Mouse (Mus musculus): ENCODE measurements around the gene Phyh. TPM values are rescaled to one million over a fixed set of nuclear protein-coding genes. Genes with fewer than 3 reads are reported as not detected.

The Phyh gene
- polyA plus RNA-seq, 1 experiment, result 39.1 TPM

DNA sequence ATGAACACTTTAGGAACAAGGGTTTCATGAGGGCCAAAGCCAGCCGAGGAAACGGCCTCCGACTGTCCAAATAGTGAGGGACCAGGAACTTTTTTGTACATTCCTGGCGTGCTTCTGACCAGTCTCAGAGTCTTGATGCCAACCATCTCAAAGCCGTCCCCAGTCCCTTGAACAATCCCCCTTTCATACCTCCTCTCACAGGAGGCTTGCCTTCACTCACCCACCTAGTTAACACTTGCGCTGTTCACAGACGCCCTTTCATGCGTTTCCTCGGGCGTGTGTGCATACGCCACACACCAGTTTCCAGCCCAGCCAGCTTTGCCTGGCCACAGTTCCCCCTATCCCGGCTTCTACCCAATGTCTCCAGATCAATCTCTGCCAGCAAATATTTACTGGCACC lies 39.2 kb downstream of the Phyh start:
- TF ChIP-seq CTCF (IDR thresholded peaks at IDR 0.05; ENCODE audit: borderline replicate concordance, control insufficient read depth, extremely low read depth, insufficient read depth, low read length, poor library complexity) (no peak), POLR2A (IDR thresholded peaks at IDR 0.05; ENCODE audit: control insufficient read depth, extremely low read depth, insufficient read depth, low read length, poor library complexity) (no peak)
- Histone ChIP-seq H3K36me3 (ENCODE audit: control insufficient read depth, insufficient read depth, low read length) (no peaks in the 10 kb centered on the region), H3K27ac (ENCODE audit: control insufficient read depth, insufficient read depth, low read length) (no peak overlapping the region), H3K4me1 (replicated peaks; ENCODE audit: control insufficient read depth, insufficient read depth, low read length) (no peaks in the 10 kb centered on the region), H3K27me3 (ENCODE audit: control insufficient read depth, insufficient read depth, low read length) (no peaks in the 10 kb centered on the region), H3K4me3 (ENCODE audit: control insufficient read depth, insufficient read depth, low read length) (no peak overlapping the region)
- WGBS, result 94% methylated on average over 12 of the region's 12 CpGs
- no peak for DNase-seq

- WGBS, result 100% methylated on average over 2 of the region's 2 CpGs
- Histone ChIP-seq H3K4me1 (replicated peaks; ENCODE audit: control insufficient read depth, insufficient read depth, low read length) (no peaks in the 10 kb centered on the region), H3K4me3 (ENCODE audit: control insufficient read depth, insufficient read depth, low read length) (no peak overlapping the region), H3K27me3 (ENCODE audit: control insufficient read depth, insufficient read depth, low read length) (no peaks in the 10 kb centered on the region), H3K36me3 (ENCODE audit: control insufficient read depth, insufficient read depth, low read length) (no peaks in the 10 kb centered on the region), H3K27ac (ENCODE audit: control insufficient read depth, insufficient read depth, low read length) (no peak overlapping the region)
- no peak for TF ChIP-seq POLR2A (IDR thresholded peaks at IDR 0.05; ENCODE audit: control insufficient read depth, extremely low read depth, insufficient read depth, low read length, poor library complexity)
- TF ChIP-seq CTCF (IDR thresholded peaks at IDR 0.05; ENCODE audit: borderline replicate concordance, control insufficient read depth, extremely low read depth, insufficient read depth, low read length, poor library complexity), result no peak
- no peak for DNase-seq
Measured at GRCm38 (mm10) chr2:4967806-4968205, 49.0 kb downstream of the Phyh start.

DNA sequence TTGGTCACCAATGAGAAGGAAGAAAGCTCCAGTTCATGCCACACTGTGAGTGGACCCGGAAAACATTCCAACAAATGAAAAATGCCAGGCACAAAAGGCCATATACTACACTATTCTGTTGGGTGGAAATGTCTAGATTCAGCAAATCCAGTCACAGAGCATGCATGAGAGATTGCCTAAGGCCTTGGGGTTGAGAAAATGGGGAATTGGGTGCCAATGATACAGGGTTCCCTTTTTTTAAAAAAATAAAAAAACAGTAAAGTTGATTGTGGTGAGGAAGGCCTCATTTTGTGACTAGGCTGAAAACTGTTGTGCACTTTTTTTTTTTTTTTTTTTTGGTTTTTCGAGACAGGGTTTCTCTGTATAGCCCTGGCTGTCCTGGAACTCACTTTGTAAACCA lies 50.3 kb downstream of the Phyh start:
- H3K36me3 ChIP-seq (ENCODE audit: control insufficient read depth, insufficient read depth, low read length), result no peaks in the 10 kb centered on the region
- TF ChIP-seq POLR2A (IDR thresholded peaks at IDR 0.05; ENCODE audit: control insufficient read depth, extremely low read depth, insufficient read depth, low read length, poor library complexity) (no peak), CTCF (IDR thresholded peaks at IDR 0.05; ENCODE audit: borderline replicate concordance, control insufficient read depth, extremely low read depth, insufficient read depth, low read length, poor library complexity) (no peak)
- H3K4me3 ChIP-seq (ENCODE audit: control insufficient read depth, insufficient read depth, low read length), result no peak overlapping the region
- H3K27ac ChIP-seq (ENCODE audit: control insufficient read depth, insufficient read depth, low read length), result no peak overlapping the region
- 61% methylated on average over 2 of the region's 2 CpGs for WGBS
- no peaks in the 10 kb centered on the region for H3K4me1 ChIP-seq (replicated peaks; ENCODE audit: control insufficient read depth, insufficient read depth, low read length)
- DNase-seq, result no peak
- H3K27me3 ChIP-seq (ENCODE audit: control insufficient read depth, insufficient read depth, low read length), result no peaks in the 10 kb centered on the region

DNA sequence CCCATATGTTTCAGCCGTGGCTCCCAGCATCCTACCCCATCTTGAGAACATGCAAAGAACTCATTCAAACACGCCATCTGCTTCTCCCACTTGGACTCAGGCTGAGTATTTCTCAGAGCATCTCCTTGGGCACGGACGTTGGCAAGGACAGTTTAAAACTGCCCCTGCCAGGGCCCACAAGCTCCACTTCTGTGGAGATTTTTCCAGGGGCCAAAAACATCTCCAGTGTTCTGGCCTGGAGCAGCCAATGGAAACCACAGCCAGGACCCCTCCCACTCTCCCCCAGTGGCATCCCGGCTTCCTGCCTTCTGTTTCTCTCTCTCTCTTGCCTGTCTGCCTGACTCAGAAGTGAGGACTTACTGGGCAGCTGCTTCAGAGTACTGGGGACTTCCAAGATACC lies 57.0 kb downstream of the Phyh start, which contains the start of gene Ucma:
Gene Ucma (plus strand): TSS at position 316 of the 400 bp plus-strand sequence.
- H3K36me3 ChIP-seq (ENCODE audit: control insufficient read depth, insufficient read depth, low read length), result no peaks in the 10 kb centered on the region
- H3K4me3 ChIP-seq (ENCODE audit: control insufficient read depth, insufficient read depth, low read length), result no peak within 1 kb of the TSS
- no peak for DNase-seq
- 81% methylated on average over 5 of the region's 5 CpGs for WGBS
- no peaks in the 10 kb centered on the region for H3K4me1 ChIP-seq (replicated peaks; ENCODE audit: control insufficient read depth, insufficient read depth, low read length)
- no peak within 1 kb of the TSS for H3K27ac ChIP-seq (ENCODE audit: control insufficient read depth, insufficient read depth, low read length)
- TF ChIP-seq POLR2A (IDR thresholded peaks at IDR 0.05; ENCODE audit: control insufficient read depth, extremely low read depth, insufficient read depth, low read length, poor library complexity) (no peak), CTCF (IDR thresholded peaks at IDR 0.05; ENCODE audit: borderline replicate concordance, control insufficient read depth, extremely low read depth, insufficient read depth, low read length, poor library complexity) (no peak)
- no peaks in the 10 kb centered on the region for H3K27me3 ChIP-seq (ENCODE audit: control insufficient read depth, insufficient read depth, low read length)

- TF ChIP-seq POLR2A (IDR thresholded peaks at IDR 0.05; ENCODE audit: control insufficient read depth, extremely low read depth, insufficient read depth, low read length, poor library complexity) (no peak), CTCF (IDR thresholded peaks at IDR 0.05; ENCODE audit: borderline replicate concordance, control insufficient read depth, extremely low read depth, insufficient read depth, low read length, poor library complexity) (no peak)
- Histone ChIP-seq H3K36me3 (ENCODE audit: control insufficient read depth, insufficient read depth, low read length) (no peaks in the 10 kb centered on the region), H3K4me3 (ENCODE audit: control insufficient read depth, insufficient read depth, low read length) (no peak overlapping the region), H3K27ac (ENCODE audit: control insufficient read depth, insufficient read depth, low read length) (no peak overlapping the region), H3K27me3 (ENCODE audit: control insufficient read depth, insufficient read depth, low read length) (no peaks in the 10 kb centered on the region), H3K4me1 (replicated peaks; ENCODE audit: control insufficient read depth, insufficient read depth, low read length) (no peaks in the 10 kb centered on the region)
- no peak for DNase-seq
- WGBS, result 81% methylated on average over 8 of the region's 8 CpGs
Measured at GRCm38 (mm10) chr2:4978091-4978490, 59.3 kb downstream of the Phyh start.

DNA sequence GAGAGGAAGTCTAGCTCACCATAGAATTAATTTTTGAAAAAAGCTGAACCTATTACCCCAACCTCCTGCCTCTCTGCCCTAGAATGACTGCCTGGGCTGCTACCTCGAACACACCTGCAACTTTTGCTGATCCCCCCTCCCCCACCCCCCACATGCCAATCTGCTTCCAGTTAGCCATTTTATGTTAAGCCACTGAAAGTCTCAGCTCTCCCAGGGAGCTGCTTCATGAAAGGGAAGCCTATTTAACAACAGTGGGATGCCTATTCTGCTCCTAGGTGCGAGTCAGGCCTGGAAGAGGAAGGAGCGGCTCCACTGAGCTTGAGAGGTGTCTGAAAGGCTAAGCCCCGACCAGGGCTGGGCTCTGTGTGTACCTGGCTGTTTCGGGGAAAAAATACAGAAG lies 65.2 kb downstream of the Phyh start:
- H3K27ac ChIP-seq (ENCODE audit: control insufficient read depth, insufficient read depth, low read length), result no peak overlapping the region
- TF ChIP-seq POLR2A (IDR thresholded peaks at IDR 0.05; ENCODE audit: control insufficient read depth, extremely low read depth, insufficient read depth, low read length, poor library complexity) (no peak), CTCF (IDR thresholded peaks at IDR 0.05; ENCODE audit: borderline replicate concordance, control insufficient read depth, extremely low read depth, insufficient read depth, low read length, poor library complexity) (no peak)
- 56% methylated on average over 5 of the region's 5 CpGs for WGBS

GRCm38 (mm10) chr2:4985000-4985399 lies 66.2 kb downstream of the Phyh start:
- no peak for DNase-seq
- whole genome bisulfite sequencing, result 87% methylated on average over 6 of the region's 6 CpGs
- H3K4me3 ChIP-seq (ENCODE audit: control insufficient read depth, insufficient read depth, low read length), result no peak overlapping the region
- no peaks in the 10 kb centered on the region for H3K27me3 ChIP-seq (ENCODE audit: control insufficient read depth, insufficient read depth, low read length)
- H3K4me1 ChIP-seq (replicated peaks; ENCODE audit: control insufficient read depth, insufficient read depth, low read length), result no peaks in the 10 kb centered on the region
- TF ChIP-seq POLR2A (IDR thresholded peaks at IDR 0.05; ENCODE audit: control insufficient read depth, extremely low read depth, insufficient read depth, low read length, poor library complexity) (no peak), CTCF (IDR thresholded peaks at IDR 0.05; ENCODE audit: borderline replicate concordance, control insufficient read depth, extremely low read depth, insufficient read depth, low read length, poor library complexity) (no peak)
- H3K36me3 ChIP-seq (ENCODE audit: control insufficient read depth, insufficient read depth, low read length), result no peaks in the 10 kb centered on the region
- H3K27ac ChIP-seq (ENCODE audit: control insufficient read depth, insufficient read depth, low read length), result no peak overlapping the region

More for the DNA sequence above, 65.2 kb downstream of the Phyh start:
- Histone ChIP-seq H3K4me1 (replicated peaks; ENCODE audit: control insufficient read depth, insufficient read depth, low read length) (no peaks in the 10 kb centered on the region), H3K4me3 (ENCODE audit: control insufficient read depth, insufficient read depth, low read length) (no peak overlapping the region), H3K36me3 (ENCODE audit: control insufficient read depth, insufficient read depth, low read length) (no peaks in the 10 kb centered on the region), H3K27me3 (ENCODE audit: control insufficient read depth, insufficient read depth, low read length) (no peaks in the 10 kb centered on the region)
- DNase-seq, result no peak

Data from thymus, adult 2 months (tissue).